Mouse (Mus musculus): Measurements from ENCODE around the gene Ddx42. TPM values are rescaled to one million over a fixed set of nuclear protein-coding genes. Genes with fewer than 3 reads are reported as not detected.

Gene Ddx42
- polyA plus RNA-seq, 1 experiment from 2014 or later: 91.4 TPM

DNA sequence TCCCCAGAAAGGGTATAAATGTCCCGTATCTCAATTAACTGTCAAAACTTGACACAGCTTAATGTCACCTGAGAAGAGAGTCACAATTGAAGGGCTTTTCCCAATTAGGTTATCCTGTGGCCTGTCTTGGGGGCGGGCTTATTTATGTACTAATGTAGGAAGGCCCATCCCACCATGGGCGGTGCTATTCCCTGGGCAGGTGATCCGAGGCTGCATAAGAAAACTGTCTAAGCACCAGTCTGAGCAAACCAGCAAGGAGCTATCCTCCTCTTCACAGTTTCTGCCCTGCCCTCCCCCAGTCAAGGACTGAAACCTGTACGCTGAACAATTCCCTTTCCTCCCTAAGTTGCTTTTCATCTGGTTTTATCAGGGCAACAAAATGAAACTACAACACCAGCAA, 73.7 kb downstream of the Ddx42 start:
- ATAC-seq (ENCODE audit: low FRiP score) (no peak), DNase-seq (ENCODE audit: low spot score) (no peak)
- Histone ChIP-seq H3K27ac (ENCODE audit: low read depth, low read length) (no peak overlapping the region), H3K9ac (ENCODE audit: low read depth, low read length) (no peak overlapping the region), H3K27me3 (ENCODE audit: control insufficient read depth, insufficient read depth, low read length) (no peaks in the 10 kb centered on the region), H3K4me3 (ENCODE audit: low read depth, low read length) (no peak overlapping the region), H3K4me2 (replicated peaks; ENCODE audit: low read depth, low read length) (no peak overlapping the region), H3K4me1 (replicated peaks; ENCODE audit: control insufficient read depth, insufficient read depth, low read length) (no peaks in the 10 kb centered on the region), H3K36me3 (ENCODE audit: control insufficient read depth, insufficient read depth, low read length) (no peaks in the 10 kb centered on the region), H3K9me3 (ENCODE audit: control insufficient read depth, low read length) (no peaks in the 10 kb centered on the region)
- WGBS: 91% methylated on average over 5 of the region's 5 CpGs

DNA sequence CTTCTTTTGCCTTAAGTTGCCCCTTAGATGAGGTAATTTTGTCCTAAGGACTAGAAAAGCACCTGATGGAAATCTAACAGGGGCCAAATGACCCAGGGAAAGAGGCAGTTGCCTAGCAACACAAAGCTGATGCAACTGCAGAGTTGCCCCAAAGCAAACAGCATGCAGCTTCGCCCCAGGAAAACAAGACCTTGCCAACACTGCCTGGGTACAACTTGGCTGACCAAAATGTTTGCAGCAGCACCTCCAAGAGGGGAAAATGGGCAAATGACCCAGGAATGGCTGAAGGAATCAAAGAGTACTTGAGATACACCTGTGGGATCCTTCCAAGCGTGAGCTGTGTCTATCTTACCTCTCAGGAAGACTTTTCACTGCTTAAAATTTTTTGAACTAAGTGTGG, 75.1 kb downstream of the Ddx42 start:
- no peaks in the 10 kb centered on the region for H3K36me3 ChIP-seq (ENCODE audit: control insufficient read depth, insufficient read depth, low read length)
- H3K4me2 ChIP-seq (replicated peaks; ENCODE audit: low read depth, low read length): no peak overlapping the region
- WGBS: 84% methylated on average over 2 of the region's 2 CpGs
- no peaks in the 10 kb centered on the region for H3K27me3 ChIP-seq (ENCODE audit: control insufficient read depth, insufficient read depth, low read length)
- H3K4me1 ChIP-seq (replicated peaks; ENCODE audit: control insufficient read depth, insufficient read depth, low read length): no peaks in the 10 kb centered on the region
- no peak overlapping the region for H3K9ac ChIP-seq (ENCODE audit: low read depth, low read length)
- ATAC-seq (ENCODE audit: low FRiP score): no peak
- H3K27ac ChIP-seq (ENCODE audit: low read depth, low read length): no peak overlapping the region
- H3K9me3 ChIP-seq (ENCODE audit: control insufficient read depth, low read length): no peaks in the 10 kb centered on the region
- no peak for DNase-seq (ENCODE audit: low spot score)
- H3K4me3 ChIP-seq (ENCODE audit: low read depth, low read length): no peak overlapping the region

Other genes starting within 250 kb of the Ddx42 start
- 0.46 and 0.53 TPM in 2 replicates for gene Ace, start 249.0 kb upstream of the Ddx42 start, polyA plus RNA-seq (2014; fragmentation: Nextera tagmentation; extraction: Ambion mirVana)
- not detected in 2 replicates for gene Ace3, start 222.3 kb upstream of the Ddx42 start, polyA plus RNA-seq (2014; fragmentation: Nextera tagmentation; extraction: Ambion mirVana)
- gene Kcnh6, start 208.8 kb upstream of the Ddx42 start, polyA plus RNA-seq (2014; fragmentation: Nextera tagmentation; extraction: Ambion mirVana): 0.46 and 0.75 TPM in 2 replicates
- 70.1 and 77.6 TPM in 2 replicates for gene Dcaf7, start 180.1 kb upstream of the Ddx42 start, polyA plus RNA-seq (2014; fragmentation: Nextera tagmentation; extraction: Ambion mirVana)
- gene Taco1, start 150.9 kb upstream of the Ddx42 start, polyA plus RNA-seq (2014; fragmentation: Nextera tagmentation; extraction: Ambion mirVana): 8.7 and 11.7 TPM in 2 replicates
- gene Map3k3, start 132.3 kb upstream of the Ddx42 start, polyA plus RNA-seq (2014; fragmentation: Nextera tagmentation; extraction: Ambion mirVana): 14.2 and 15.7 TPM in 2 replicates
- not detected in 2 replicates for gene Gm10840, start 56.1 kb upstream of the Ddx42 start, polyA plus RNA-seq (2014; fragmentation: Nextera tagmentation; extraction: Ambion mirVana)
- 298 and 301 TPM in 2 replicates for gene Limd2, start 56.1 kb upstream of the Ddx42 start, polyA plus RNA-seq (2014; fragmentation: Nextera tagmentation; extraction: Ambion mirVana)
- gene Strada, start 14.8 kb upstream of the Ddx42 start, polyA plus RNA-seq (2014; fragmentation: Nextera tagmentation; extraction: Ambion mirVana): 36.4 and 44.5 TPM in 2 replicates
- gene Ccdc47, start 582 bp upstream of the Ddx42 start, polyA plus RNA-seq (2014; fragmentation: Nextera tagmentation; extraction: Ambion mirVana): 65.7 and 72.3 TPM in 2 replicates
- 59.4 and 61.2 TPM in 2 replicates for gene Ftsj3, start 39.2 kb downstream of the Ddx42 start, polyA plus RNA-seq (2014; fragmentation: Nextera tagmentation; extraction: Ambion mirVana)
- gene Psmc5, start 39.2 kb downstream of the Ddx42 start, polyA plus RNA-seq (2014; fragmentation: Nextera tagmentation; extraction: Ambion mirVana): 381 and 414 TPM in 2 replicates
- 31.6 and 33.2 TPM in 2 replicates for gene Smarcd2, start 56.0 kb downstream of the Ddx42 start, polyA plus RNA-seq (2014; fragmentation: Nextera tagmentation; extraction: Ambion mirVana)
- gene Tcam1, start 59.7 kb downstream of the Ddx42 start, polyA plus RNA-seq (2014; fragmentation: Nextera tagmentation; extraction: Ambion mirVana): 0.08 and 0.35 TPM in 2 replicates
- gene Gh, start 84.9 kb downstream of the Ddx42 start, polyA plus RNA-seq (2014; fragmentation: Nextera tagmentation; extraction: Ambion mirVana): not detected in 2 replicates
- 0.91 and 1.9 TPM in 2 replicates for gene Cd79b, start 97.8 kb downstream of the Ddx42 start, polyA plus RNA-seq (2014; fragmentation: Nextera tagmentation; extraction: Ambion mirVana)
- 0.05 TPM in 1 of 2 replicates, not detected in the other for gene Scn4a, start 136.4 kb downstream of the Ddx42 start, polyA plus RNA-seq (2014; fragmentation: Nextera tagmentation; extraction: Ambion mirVana)
- gene Prr29, start 148.5 kb downstream of the Ddx42 start, polyA plus RNA-seq (2014; fragmentation: Nextera tagmentation; extraction: Ambion mirVana): not detected in 2 replicates
- 17.0 and 19.1 TPM in 2 replicates for gene Icam2, start 171.1 kb downstream of the Ddx42 start, polyA plus RNA-seq (2014; fragmentation: Nextera tagmentation; extraction: Ambion mirVana)

All from hindbrain, embryonic 11.5 days (tissue).